Comparison of ENCODE assay signal across 9 mouse cellular contexts in the genomic region with DNA sequence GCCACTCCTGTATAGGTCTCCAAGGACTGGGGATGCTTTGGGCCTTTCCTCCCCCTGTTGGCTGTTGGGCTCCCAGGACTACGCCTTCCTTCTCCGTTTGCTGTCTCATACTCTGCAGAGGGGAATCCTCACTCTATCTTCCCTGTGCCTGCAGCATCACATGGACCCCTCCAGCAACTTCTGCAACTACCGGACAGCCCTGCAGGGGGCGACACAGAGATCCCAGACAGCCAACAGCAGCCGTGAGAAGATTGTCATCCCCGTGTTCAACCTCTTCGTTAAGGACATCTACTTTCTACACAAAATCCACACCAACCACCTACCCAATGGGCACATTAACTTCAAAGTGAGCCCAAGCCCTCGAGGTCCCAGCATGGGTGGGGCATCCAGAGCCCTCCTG. TPM values are rescaled to one million over a fixed set of nuclear protein-coding genes. Genes with fewer than 3 reads are reported as not detected.
A peak's percentile ranks its signal among the peaks of the same experiment; 100 is the strongest.
DNase-seq lines count a peak whose midpoint lies in the region; ATAC-seq and TF ChIP-seq lines count a peak whose summit lies in the region.
"Had no signal": no experiment of that assay in that cellular context is flagged by ENCODE, and none has a peak within 500 bp of the region (broad histone marks: within the 10 kb centered on the region; RNA-seq: fewer than 3 reads in every experiment).

No protein-coding gene starts in this region.

- H3K9me3 ChIP-seq in lung, postnatal 0 days (ENCODE audit: low read length) = no peaks in the 10 kb centered on the region
- no peaks in the 10 kb centered on the region for H3K9me3 ChIP-seq in ES-E14 (ENCODE audit: control insufficient read depth, insufficient read depth, low read depth, low read length)
- H3K9me3 ChIP-seq in liver, postnatal 0 days (ENCODE audit: low read length) = no peaks in the 10 kb centered on the region

- DNase-seq in gastrocnemius, adult 2 months = no peak
- no peak for DNase-seq in gastrocnemius, adult 18-20 months (ENCODE audit: low spot score)
- no peak for DNase-seq in lung, postnatal 0 days (ENCODE audit: low spot score)
- DNase-seq in lung, postnatal 4 days = no peak
- DNase-seq in ES-E14 (ENCODE audit: low read depth, low spot score) = peak; percentile 47
- DNase-seq in liver, postnatal 0 days = no peak
- no peak for DNase-seq in heart, postnatal 25 days (ENCODE audit: low spot score)
- no peak for DNase-seq in heart, adult 18-20 months
- DNase-seq: retina, postnatal 1 day had no signal

- H3K4me2 ChIP-seq in lung, postnatal 0 days (replicated peaks; ENCODE audit: low read depth, low read length) = no peak overlapping the region
- H3K4me2 ChIP-seq in liver, postnatal 0 days (ENCODE audit: low read depth, low read length) = no peak overlapping the region

- TF ChIP-seq CTCF in gastrocnemius, adult 2 months (IDR thresholded peaks at IDR 0.05) = peak; percentile 16; the same call in 1 of the 2 replicates
- peak; percentile 63 for TF ChIP-seq CTCF in lung, postnatal 0 days (IDR thresholded peaks at IDR 0.05)
- peak; percentile 52 for TF ChIP-seq CTCF in liver, postnatal 0 days (IDR thresholded peaks at IDR 0.05; ENCODE audit: low read depth)

- intact Hi-C loops in gastrocnemius, adult 2 months (cut with DNase I) = no loop called here
- intact Hi-C loops in heart, postnatal 25 days (cut with DNase I) = no loop called here

- WGBS in lung, postnatal 0 days = 62% methylated on average over 8 of the region's 8 CpGs
- WGBS in liver, postnatal 0 days (ENCODE audit: insufficient replicate concordance) = 45% methylated on average over 8 of the region's 8 CpGs

- no peak overlapping the region for H3K27ac ChIP-seq in gastrocnemius, adult 2 months
- H3K27ac ChIP-seq in lung, postnatal 0 days (ENCODE audit: low read length) = no peak overlapping the region
- H3K27ac ChIP-seq in ES-E14 (ENCODE audit: insufficient read depth, low read depth, low read length, poor library complexity, severe bottlenecking) = no peak overlapping the region
- H3K27ac ChIP-seq in liver, postnatal 0 days (ENCODE audit: low read depth) = no peak overlapping the region

- ATAC-seq in lung, postnatal 0 days = no peak
- no peak for ATAC-seq in liver, postnatal 0 days

- no peak for TF ChIP-seq EP300 in lung, postnatal 0 days (IDR thresholded peaks at IDR 0.05)
- TF ChIP-seq EP300 in liver, postnatal 0 days (IDR thresholded peaks at IDR 0.05; ENCODE audit: low read depth) = no peak

- H3K9ac ChIP-seq in lung, postnatal 0 days (replicated peaks; ENCODE audit: low read depth) = no peak overlapping the region
- H3K9ac ChIP-seq in ES-E14 (ENCODE audit: insufficient read depth, low read depth, low read length, poor library complexity, severe bottlenecking) = no peak overlapping the region
- H3K9ac ChIP-seq in liver, postnatal 0 days (replicated peaks) = no peak overlapping the region

- no peak overlapping the region for H3K4me3 ChIP-seq in gastrocnemius, adult 2 months
- H3K4me3 ChIP-seq in lung, postnatal 0 days (ENCODE audit: low read depth, low read length) = no peak overlapping the region
- H3K4me3 ChIP-seq in ES-E14 (ENCODE audit: insufficient read depth in 1 of 2, low read depth in 1 of 2, low read length in 2 of 2, poor library complexity in 1 of 2, severe bottlenecking in 1 of 2) = no peak overlapping the region
- no peak overlapping the region for H3K4me3 ChIP-seq in liver, postnatal 0 days (ENCODE audit: low read depth, low read length)

- in situ Hi-C loops in ES-E14 (cut with MboI; ENCODE audit: low sequenced_read_pairs in 2 of 2, unreplicated experiment in 2 of 2) = no loop called here

- H3K27me3 ChIP-seq in lung, postnatal 0 days (replicated peaks; ENCODE audit: insufficient read depth, low read length) = no peaks in the 10 kb centered on the region
- H3K27me3 ChIP-seq in liver, postnatal 0 days (ENCODE audit: insufficient read depth, low read length) = no peaks in the 10 kb centered on the region

- peaks cover 19% of the 10 kb centered on the region; the same call in 1 of the 2 replicates for H3K36me3 ChIP-seq in lung, postnatal 0 days (ENCODE audit: insufficient read depth, low read length)
- H3K36me3 ChIP-seq in ES-E14 (ENCODE audit: control insufficient read depth, insufficient read depth, low read length, poor library complexity, severe bottlenecking) = no peaks in the 10 kb centered on the region
- no peaks in the 10 kb centered on the region for H3K36me3 ChIP-seq in liver, postnatal 0 days (replicated peaks; ENCODE audit: insufficient read depth, low read length)

- H3K4me1 ChIP-seq in lung, postnatal 0 days (ENCODE audit: insufficient read depth, low read depth, low read length) = no peaks in the 10 kb centered on the region
- H3K4me1 ChIP-seq in ES-E14 (ENCODE audit: control insufficient read depth in 2 of 2, insufficient read depth in 2 of 2, low read length in 2 of 2, poor library complexity in 1 of 2) = no peaks in the 10 kb centered on the region
- no peaks in the 10 kb centered on the region for H3K4me1 ChIP-seq in liver, postnatal 0 days (ENCODE audit: insufficient read depth)

TF ChIP-seq in ES-E14, 5 proteins besides CTCF, POLR2A, EP300 and RAD21:
- TF ChIP-seq ZC3H11A (IDR thresholded peaks at IDR 0.05; ENCODE audit: borderline replicate concordance, low read depth, low read length) = no peak

RNA-seq across cellular contexts. Expression of a gene that starts 51.0 kb away (rescaled TPM):
- total RNA-seq in gastrocnemius, adult 2 months (2021) = 10 to 100 TPM; 30.9 to 32.8 TPM
- 10 to 100 TPM; 28.6 to 30.2 TPM for total RNA-seq in gastrocnemius, adult 18-20 months (2021)
- 35.2 and 36.6 TPM in 2 replicates for polyA plus RNA-seq in lung, postnatal 0 days (2015; fragmentation: Nextera tagmentation; extraction: Ambion mirVana)
- total RNA-seq in ES-E14 (2012; rRNA removed) = 6.4 and 9.1 TPM in 2 replicates
- 6.1 and 6.3 TPM in 2 replicates for polyA plus RNA-seq in liver, postnatal 0 days (2015; fragmentation: Nextera tagmentation; extraction: Ambion mirVana)
- 10 to 100 TPM; 16.3 TPM for total RNA-seq in heart, postnatal 25 days (2021)
- total RNA-seq in heart, adult 18-20 months (2021) = 10 to 100 TPM; 17.5 to 17.9 TPM
